Mouse (Mus musculus) gastrocnemius, postnatal 14 days (tissue): ENCODE results near the gene Gm40193. TPM values are rescaled to one million over a fixed set of nuclear protein-coding genes. Genes with fewer than 3 reads are reported as not detected.
"Not testable (repeated sequence)": the region's sequence is repeated elsewhere in the genome, so short reads cannot be mapped to it uniquely, and the experiment has no call there.

Source experiments
- DNase-seq: peaks from one replicate; pipeline ENCODE4 v3.0.0; 2021; ENCODE audit warnings: mixed read lengths
- intact Hi-C: fragments of 180-260 bp; cut with DNase I; formaldehyde crosslinking; loops from one replicate; pipeline ENCODE4 v1.15.1; 2025; ENCODE audit warnings: low total_unique reads
- long read RNA-seq, 2 experiments: library from polyadenylated mRNA; stranded (forward); transcript quantifications; one replicate each; pipeline ENCODE4 v2.0.0; 2021
- total RNA-seq, 2 experiments: library from RNA; stranded (reverse); gene quantifications; 2 replicates each; pipeline ENCODE4 v1.2.3; 2021

Gm40193 gene
- not detected for total RNA-seq
- long read RNA-seq, experiment 1 = 0 reads
- long read RNA-seq, experiment 2 = 0 reads

DNA sequence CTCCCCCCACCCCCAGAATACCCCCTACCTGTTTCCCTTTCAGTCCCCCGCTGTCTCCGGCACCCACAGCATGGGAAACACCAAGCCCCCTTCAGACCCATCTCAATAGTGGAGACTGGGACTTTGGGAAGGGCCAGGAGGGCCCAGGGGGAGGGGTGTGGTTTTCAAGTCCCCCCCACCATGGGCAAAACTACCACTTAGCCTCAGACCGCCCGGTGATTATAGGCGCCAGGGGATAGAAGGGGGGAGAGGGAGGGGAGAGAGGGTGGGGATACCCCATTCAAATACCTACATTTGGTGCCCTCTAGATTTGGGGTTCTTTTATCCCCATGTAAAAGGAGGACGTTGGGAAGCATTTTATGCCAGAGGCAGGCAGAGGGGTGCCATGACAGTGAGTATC lies at the start of gene Gm40193:
Gene Gm40193, minus strand, starts transcription at position 101 of the 400 bp plus-strand sequence.
- intact Hi-C loops = loop anchor here (5.0 kb wide), 1 partner anchor 74 kb away; no protein-coding TSS in a partner anchor

DNA sequence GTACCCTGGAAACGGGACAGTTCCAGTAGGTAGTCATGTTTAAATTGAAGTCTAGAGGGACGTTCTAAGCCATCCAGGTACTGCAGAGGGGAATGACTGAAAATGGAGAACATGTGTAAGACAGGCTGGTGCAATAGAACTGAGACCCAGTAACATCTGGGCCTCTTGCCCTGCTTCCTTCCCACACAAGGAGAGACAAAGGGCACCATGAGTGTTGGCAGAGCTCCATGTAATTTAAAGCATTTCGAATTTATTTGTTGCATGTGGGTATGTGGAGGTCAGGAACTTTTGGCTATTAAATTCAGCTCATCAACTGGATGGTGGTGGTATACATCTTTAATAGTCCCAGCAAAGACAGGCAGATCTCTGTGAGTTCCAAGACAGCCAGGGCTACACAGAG lies 49.5 kb upstream of the Gm40193 start:
- DNase-seq = no peak
- intact Hi-C loops = no loop called here

More for the DNA sequence above, at the start of gene Gm40193:
- no peak for DNase-seq

GRCm38 (mm10) chr11:70580921-70581320 lies 48.2 kb upstream of the Gm40193 start:
- intact Hi-C loops = no loop called here
- DNase-seq = no peak

DNA sequence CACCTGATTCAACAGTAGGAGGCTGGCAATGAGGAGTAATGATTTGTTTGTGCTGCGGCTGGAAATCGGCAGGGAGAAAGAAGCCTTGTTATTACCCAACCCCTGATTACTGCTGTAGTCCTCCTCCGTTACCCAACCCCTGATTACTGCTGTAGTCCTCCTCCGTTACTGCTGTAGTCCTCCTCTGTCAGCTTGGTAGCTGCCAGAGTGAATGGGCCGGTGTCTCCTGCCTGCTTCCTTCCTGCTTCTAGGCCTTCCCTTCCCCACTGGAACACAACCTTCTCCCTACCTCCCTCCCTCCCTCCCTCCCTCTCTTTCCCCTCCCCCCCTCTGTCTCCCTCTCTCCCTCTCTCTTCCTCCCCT lies 47.6 kb upstream of the Gm40193 start:
- no peak for DNase-seq

GRCm38 (mm10) chr11:70579710-70580357 lies 47.1 kb upstream of the Gm40193 start:
- DNase-seq = no peak
- intact Hi-C loops = no loop called here

More for the DNA sequence above, 47.6 kb upstream of the Gm40193 start:
- intact Hi-C loops = no loop called here

DNA sequence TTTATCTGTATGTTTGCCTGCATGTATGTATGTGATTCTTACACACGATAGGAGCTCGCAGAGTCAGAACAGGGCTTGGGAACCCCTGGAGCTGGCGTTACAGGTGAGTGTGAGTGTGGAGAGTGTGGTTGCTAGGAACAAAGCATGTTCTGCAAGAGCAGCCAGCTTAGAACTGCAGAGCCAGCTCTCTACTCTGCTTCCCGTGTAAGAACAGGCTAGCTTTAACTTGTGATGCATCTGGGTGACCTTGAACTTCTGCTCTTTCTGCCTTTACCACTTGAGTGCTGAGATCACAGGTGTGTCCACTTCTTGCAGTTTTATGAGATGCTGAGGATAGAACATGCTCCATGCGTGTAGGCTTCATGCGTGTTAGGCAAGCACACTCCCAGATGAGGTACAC lies 46.2 kb upstream of the Gm40193 start:
- no peak for DNase-seq
- intact Hi-C loops = no loop called here

DNA sequence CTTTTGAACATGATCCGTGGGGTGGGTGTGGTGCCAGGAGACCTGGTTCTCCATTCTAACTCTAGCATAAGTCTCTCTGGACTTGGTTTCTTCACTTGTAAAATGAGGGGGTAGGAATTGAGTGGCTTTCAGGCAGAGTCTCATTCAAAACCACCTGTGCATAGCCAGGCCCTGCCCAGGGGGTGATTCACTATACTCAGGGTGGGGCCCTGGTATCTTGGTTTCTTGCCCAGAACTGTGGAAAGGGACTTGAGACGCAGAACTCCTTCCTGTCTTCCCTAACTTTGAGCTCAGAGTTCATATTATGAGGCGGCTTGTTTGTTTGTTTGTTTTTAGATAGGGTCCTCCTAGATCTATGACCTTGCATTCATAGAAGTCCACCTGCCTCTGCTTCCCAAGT lies 44.5 kb upstream of the Gm40193 start:
- DNase-seq = no peak
- intact Hi-C loops = no loop called here

DNA sequence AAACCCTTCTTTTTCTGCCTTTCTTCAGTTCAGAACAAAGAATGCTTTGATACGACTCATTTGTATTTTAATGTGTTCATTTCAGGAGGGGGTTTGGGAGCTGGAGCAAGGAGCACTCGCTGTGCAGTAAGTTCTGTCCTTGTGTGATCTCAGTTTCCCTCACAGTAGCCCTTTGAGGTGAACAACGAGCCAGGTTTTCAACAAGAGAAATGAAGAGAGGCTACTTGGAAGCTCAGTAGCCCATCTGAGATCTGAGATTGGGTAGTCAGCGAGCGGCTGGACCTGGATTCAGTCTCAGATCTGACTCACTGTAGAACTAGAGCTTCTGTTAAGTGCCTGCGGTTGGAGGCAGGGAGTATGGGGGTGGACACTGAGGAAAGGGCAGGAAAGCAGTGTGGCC lies 41.1 kb upstream of the Gm40193 start:
- DNase-seq = no peak
- intact Hi-C loops = no loop called here

DNA sequence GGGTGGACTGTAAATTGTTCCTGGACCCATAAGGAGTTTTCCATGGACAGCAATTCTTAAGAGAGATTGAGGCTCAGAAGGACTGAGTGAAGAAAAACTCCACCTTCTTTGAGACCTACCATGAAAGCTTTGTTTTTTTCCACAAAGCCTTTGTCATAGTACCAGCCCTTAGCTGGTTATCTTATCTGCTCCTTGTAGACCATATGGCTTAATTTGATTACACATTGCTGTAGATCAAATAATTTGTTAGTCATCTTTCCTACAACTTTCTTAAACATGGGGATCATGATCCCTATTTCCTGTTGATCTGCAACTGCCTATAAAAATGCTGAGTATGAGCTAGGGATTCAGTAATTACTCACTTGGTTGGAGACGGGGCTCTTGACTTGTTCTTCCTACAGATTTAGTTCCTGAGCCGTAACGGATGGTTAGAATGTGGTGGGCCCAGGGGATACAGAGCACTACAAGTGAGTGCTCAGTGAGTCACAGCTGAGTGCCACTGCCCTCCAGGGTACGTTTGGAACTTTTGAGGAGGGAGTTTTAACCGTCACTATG lies 39.7 kb upstream of the Gm40193 start:
- intact Hi-C loops = no loop called here
- DNase-seq = no peak

- DNase-seq = no peak
- intact Hi-C loops = no loop called here
Observed at GRCm38 (mm10) chr11:70571641-70572040, 38.9 kb upstream of the Gm40193 start.

- DNase-seq, intact Hi-C loops: not testable (repeated sequence)
Observed at GRCm38 (mm10) chr11:70570614-70571013, 37.9 kb upstream of the Gm40193 start.

- intact Hi-C loops = no loop called here
- DNase-seq = no peak
Observed at GRCm38 (mm10) chr11:70566586-70566985, 33.8 kb upstream of the Gm40193 start.

DNA sequence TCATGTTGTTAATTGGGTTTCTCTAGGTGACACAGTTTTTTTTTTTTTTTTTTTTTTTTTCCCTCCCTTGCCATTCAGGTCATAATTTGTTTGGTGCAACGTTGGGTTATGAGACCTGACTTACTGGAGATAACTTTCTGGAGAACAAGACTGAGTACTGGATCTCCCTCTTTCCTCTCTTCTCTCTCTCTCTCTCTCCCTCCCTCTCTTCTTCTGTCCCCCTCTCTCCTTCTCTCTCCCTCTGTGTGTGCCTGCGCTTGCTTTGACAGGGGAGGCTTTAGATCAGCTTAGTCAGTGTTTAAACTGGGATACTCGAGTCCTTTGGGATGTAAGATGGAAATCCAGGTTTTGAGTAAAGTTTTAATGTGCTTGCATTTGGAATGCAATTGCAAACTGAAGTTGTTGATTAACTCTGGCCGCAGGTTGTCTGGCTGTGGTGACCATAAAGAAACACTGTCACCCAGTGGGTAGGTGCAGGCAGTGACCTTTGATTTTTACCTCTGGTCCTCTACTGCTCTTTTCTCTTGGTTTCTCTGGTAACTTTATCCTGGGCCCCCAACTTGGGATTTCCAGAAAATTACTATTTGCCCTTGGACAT lies 31.6 kb upstream of the Gm40193 start:
- intact Hi-C loops = loop anchor here (5.0 kb wide), 1 partner anchor 38 kb away; no protein-coding TSS in a partner anchor
- DNase-seq = no peak

GRCm38 (mm10) chr11:70563470-70564275 lies 30.9 kb upstream of the Gm40193 start:
- intact Hi-C loops = loop anchor here (5.0 kb wide), 1 partner anchor 39 kb away; no protein-coding TSS in a partner anchor
- no peak for DNase-seq

- no peak for DNase-seq
- intact Hi-C loops = loop anchor here (5.0 kb wide), 1 partner anchor 39 kb away; no protein-coding TSS in a partner anchor
Observed at GRCm38 (mm10) chr11:70562995-70563469, 30.3 kb upstream of the Gm40193 start.

GRCm38 (mm10) chr11:70562287-70562994 lies 29.7 kb upstream of the Gm40193 start, which contains the start of gene Mink1:
TSS of gene Mink1 (plus strand) at chr11:70562881.
- DNase-seq = peak; percentile 91
- intact Hi-C loops = loop anchor here (5.0 kb wide), 1 partner anchor 40 kb away; no protein-coding TSS in a partner anchor

- DNase-seq = no peak
- intact Hi-C loops = loop anchor here (5.0 kb wide), 1 partner anchor 40 kb away; no protein-coding TSS in a partner anchor
Observed at GRCm38 (mm10) chr11:70561937-70562286, 29.2 kb upstream of the Gm40193 start.

DNA sequence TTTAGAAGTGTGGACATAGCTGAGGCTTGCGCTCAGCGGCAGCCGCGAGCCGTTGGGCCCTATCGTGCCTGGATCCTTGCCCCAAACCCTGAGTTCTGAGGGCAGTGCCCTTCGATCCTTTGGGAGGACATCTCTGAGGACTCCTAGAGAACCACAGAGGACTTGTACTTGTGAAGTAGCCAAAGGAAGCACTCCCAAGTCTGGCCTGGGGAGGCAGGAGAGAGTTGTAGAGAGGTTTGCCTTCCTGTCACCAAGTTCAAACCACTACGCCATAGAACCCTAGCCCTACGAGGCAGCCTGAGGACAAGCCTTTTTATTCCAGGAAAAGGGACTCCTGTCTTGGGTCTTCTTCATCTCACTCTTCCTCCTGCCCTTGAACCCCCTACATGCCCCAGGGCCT lies 24.8 kb upstream of the Gm40193 start:
- intact Hi-C loops = no loop called here
- DNase-seq = no peak

DNA sequence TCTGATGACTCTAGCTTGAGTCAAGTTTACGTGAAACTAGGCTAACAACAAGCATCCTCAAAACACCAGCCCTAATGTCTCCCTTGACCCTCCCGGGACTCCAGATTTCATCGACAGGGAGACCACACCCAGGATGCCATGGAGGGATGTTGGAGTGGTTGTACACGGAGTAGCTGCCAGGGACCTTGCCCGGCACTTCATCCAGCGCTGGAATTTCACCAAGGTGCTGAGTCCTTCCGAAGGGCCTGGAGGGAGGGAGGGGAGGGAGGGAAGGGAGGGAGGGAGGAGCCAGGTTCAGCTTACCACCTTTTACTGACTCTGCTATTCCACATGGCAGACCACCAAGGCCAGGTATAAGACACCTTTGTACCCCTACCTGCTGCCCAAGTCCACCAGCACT lies 21.2 kb upstream of the Gm40193 start:
- DNase-seq = no peak
- intact Hi-C loops = no loop called here
